Mouse (Mus musculus) left cerebral cortex, postnatal 4 days (tissue): ENCODE results near the gene Pdss2. TPM values are rescaled to one million over a fixed set of nuclear protein-coding genes. Genes with fewer than 3 reads are reported as not detected.
A peak's percentile ranks its signal among the peaks of the same experiment; 100 is the strongest.

Source experiments
- DNase-seq: peaks from one replicate; pipeline ENCODE4 v3.0.0-alpha.2; 2022
- intact Hi-C: fragments of 180-260 bp; cut with DNase I; formaldehyde crosslinking; loops from one replicate; pipeline ENCODE4 v1.15.1; 2025
- total RNA-seq, 2 experiments: library from RNA; stranded (reverse); gene quantifications; 2 replicates each; pipeline ENCODE4 v1.2.3; 2021

The Pdss2 gene
- 10 to 100 TPM; 19.5 to 21.5 TPM for total RNA-seq

DNA sequence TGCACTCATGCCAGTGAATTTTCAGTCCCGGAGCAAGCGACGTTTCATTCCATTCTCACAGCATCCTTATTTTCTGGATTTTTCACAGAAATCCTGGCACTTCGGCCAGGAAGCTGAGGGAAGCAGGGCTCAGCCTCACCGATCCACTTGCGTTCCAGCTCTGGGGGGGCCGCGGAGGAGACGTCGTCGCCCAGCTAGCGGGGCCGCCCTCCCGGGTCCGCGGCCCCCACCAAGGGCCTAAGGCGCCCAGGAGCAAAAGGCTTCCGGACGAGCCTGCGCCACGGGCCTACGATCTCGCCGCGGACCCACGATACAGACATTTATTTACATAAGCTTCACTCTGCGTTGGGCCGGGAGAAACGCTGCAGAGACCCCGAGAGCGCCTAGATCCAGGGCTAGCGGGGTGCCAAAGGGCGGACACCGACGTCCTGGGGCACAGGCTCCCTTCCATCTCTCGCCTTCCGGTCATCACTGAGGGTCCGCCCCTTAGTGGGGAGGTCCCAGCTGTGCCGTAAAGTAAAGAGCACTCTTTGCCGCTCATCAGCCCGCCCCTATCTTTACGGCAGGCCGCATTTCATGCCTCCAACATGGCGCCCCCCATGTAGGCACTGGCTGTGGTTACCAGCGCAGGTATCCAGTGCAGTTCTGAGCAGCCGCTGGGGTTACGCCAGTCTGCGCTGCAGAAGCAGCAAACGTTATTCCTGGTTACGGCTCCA is at the start of gene Pdss2:
Gene Pdss2 (plus strand): TSS at position 577 of the 716 bp plus-strand sequence.
- intact Hi-C loops, result loop anchor here (10.0 kb wide), 1 partner anchor 234 kb away; no protein-coding TSS in a partner anchor
- DNase-seq, result peak; percentile 94

- no peak for DNase-seq
- intact Hi-C loops, result loop anchor here (5.0 to 10.0 kb wide), 3 partner anchors 147 to 305 kb away; partner anchors contain the start of gene Bend3
Observed at GRCm38 (mm10) chr10:43172066-43172465, 49.2 kb upstream of the Pdss2 start.

GRCm38 (mm10) chr10:43172554-43172953 is 48.7 kb upstream of the Pdss2 start:
- no peak for DNase-seq
- intact Hi-C loops, result loop anchor here (5.0 to 10.0 kb wide), 3 partner anchors 148 to 305 kb away; partner anchors contain the start of gene Bend3

- intact Hi-C loops, result loop anchor here (5.0 to 10.0 kb wide), 3 partner anchors 148 to 304 kb away; partner anchors contain the start of gene Bend3
Observed at GRCm38 (mm10) chr10:43173141-43173827, 48.0 kb upstream of the Pdss2 start.

GRCm38 (mm10) chr10:43173828-43174325 is 47.4 kb upstream of the Pdss2 start:
- DNase-seq, result peak; percentile 56
- intact Hi-C loops, result loop anchor here (5.0 to 10.0 kb wide), 3 partner anchors 149 to 303 kb away; partner anchors contain the start of gene Bend3

More at GRCm38 (mm10) chr10:43173141-43173827, 48.0 kb upstream of the Pdss2 start:
- peak; percentile 72 for DNase-seq

DNA sequence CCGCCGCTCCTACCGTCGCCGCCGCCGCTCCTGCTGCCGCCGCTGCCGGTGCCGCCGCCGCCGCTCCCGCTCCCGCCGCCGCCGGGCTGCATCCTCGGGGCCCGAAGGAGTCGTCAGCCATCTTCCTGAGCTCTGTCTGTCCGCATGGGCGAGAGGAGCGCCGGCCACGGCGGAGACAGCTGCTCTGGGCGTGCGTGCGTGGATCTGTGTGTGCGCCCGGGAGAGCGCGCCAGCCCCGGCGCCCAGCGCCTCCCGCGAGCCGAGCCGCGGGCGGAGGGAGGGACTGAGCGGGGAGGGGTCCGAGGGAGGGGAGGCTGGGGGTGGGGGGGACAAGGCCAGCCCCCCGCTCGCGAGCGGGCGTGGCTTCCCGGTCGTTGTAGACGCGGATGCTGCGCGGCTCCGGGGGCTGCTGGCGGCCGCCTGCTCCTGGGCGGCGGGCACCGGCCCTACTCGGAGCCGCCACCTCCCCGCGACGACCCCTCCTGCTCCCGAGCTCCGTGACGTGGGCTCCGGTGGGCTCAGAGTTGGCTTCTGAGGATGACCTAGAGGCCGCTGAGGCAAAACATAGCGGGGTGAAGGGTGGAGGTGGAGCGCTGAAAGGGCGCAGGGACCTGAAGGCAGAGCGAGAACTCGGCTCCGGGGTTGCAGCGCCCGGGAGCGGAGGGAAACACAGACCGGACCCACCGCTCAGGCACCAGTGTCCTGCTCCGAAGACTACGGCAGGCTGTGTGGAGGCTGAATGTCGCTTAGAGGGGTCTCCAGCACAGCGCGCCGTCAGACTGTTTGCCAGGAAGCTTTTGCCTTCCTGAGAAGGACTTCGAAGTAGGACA is 46.7 kb upstream of the Pdss2 start, which contains the start of the genes Sobp and 9030612E09Rik:
Gene Sobp (minus strand): TSS at position 205 of the 830 bp plus-strand sequence.
Gene 9030612E09Rik (plus strand): TSS at position 379 of the 830 bp plus-strand sequence.
- peak; percentile 83 for DNase-seq
- intact Hi-C loops, result loop anchor here (5.0 to 10.0 kb wide), 3 partner anchors 150 to 303 kb away; partner anchors contain the start of gene Bend3

- DNase-seq, result peak; percentile 36
- intact Hi-C loops, result loop anchor here (10.0 kb wide), 2 partner anchors 150 to 210 kb away; no protein-coding TSS in a partner anchor
Observed at GRCm38 (mm10) chr10:43175156-43175601, 46.1 kb upstream of the Pdss2 start.

- intact Hi-C loops, result no loop called here
- DNase-seq, result peak; percentile 74
Observed at GRCm38 (mm10) chr10:43180313-43180912, 40.9 kb upstream of the Pdss2 start.

DNA sequence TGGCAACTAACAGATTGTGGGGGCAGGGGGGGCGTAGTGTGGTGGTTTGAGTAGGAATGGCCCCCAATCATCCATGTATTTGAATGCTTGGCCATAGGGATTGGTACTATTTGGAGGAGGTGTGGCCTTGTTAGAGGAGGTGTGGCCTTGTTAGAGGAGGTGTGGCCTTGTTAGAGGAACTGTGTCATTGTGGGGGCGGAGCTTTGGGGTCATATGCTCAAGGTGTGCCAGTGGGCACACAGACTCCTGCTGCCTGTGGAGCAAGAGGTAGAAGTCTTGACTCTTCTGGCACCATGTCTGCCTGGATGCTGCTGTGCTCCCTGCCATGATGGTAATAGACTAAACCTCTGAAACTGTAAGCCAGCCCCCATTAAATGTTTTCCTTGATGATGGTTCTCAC is 21.1 kb upstream of the Pdss2 start:
- no peak for DNase-seq
- intact Hi-C loops, result no loop called here

- intact Hi-C loops, result no loop called here
- no peak for DNase-seq
Observed at GRCm38 (mm10) chr10:43203865-43204264, 17.4 kb upstream of the Pdss2 start.

DNA sequence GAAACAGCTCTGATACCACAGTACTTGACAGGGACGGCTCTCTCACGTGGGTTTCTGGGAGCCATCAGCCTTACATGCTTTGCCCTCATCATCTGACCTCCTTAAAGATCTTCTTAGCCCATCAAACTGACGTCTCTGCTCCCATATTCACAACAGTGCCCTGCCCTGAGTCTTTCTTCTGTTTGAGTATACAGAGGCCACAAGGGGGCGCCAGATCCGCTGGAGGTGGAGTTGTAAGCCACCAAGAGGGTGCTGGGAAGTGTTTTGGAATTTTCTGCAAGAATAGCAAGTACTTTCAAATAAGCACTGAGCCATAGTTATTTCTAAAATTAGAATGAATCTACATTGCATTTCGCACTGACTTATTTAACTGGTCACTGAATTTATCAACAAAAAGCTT is 9.4 kb upstream of the Pdss2 start:
- DNase-seq, result peak; percentile 28
- intact Hi-C loops, result no loop called here

DNA sequence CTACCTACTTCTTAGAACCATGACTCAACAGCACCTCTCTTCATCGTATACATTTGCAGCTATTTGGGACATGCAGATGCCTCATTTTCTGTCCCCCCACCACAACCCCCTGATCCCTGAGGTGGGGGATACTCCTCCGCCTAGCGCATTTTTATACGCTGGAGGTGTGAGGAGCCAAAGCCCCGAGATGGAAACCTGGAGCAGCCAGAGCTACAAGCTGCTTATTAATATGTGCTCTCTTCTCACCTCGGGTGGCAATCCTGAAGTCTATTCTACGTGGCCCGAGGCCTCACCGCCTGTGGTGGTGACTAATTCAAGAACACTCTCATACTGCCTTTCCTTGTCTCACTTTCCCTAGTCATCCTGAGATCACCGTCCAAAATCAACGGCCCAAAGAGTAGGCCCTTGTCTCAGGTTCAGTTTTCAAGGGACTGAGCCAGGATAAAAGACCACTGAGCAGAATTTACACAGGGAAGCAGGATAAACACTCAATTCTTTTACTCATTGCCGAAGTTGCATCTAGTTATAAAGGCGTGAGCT is 3.9 kb upstream of the Pdss2 start:
- intact Hi-C loops, result no loop called here
- DNase-seq, result no peak

DNA sequence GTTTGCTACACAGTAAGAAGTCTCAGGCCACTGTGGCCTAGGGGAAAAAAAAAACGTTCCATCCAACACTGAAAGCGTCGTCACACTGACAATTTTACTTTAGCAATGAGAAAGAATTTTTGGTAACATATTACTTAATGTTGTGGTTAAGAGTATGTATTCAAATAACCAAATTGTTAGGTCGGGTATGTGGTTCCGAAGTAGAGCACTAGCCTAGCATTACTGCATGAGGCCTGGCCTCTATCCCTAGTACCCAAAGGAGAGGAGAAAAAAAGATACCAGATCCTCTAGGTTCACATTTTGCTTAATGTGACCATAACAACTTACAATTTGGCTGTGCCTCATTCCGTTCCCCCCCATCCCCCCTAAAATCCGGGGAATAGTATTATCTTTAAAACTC is 807 bp upstream of the Pdss2 start:
- intact Hi-C loops, result loop anchor here (10.0 kb wide), 1 partner anchor 234 kb away; no protein-coding TSS in a partner anchor
- no peak for DNase-seq

DNA sequence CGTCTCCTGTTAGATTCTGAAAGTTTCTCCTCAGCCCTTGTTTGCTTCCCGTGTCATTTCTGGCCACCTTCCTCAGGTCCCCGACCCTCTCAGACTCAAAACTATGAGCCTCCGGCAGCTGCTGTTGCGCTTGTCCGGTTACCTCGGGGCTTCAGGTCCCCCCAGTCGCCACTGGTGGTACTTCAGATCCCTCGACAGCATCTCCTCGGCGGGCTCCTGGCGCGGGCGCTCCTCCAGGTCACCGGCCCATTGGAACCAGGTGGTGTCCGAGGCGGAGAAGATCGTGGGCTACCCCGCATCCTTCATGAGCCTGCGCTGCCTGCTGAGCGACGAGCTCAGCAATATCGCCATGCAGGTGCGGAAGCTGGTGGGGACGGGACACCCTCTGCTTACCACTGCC is 373 bp downstream of the Pdss2 start:
- DNase-seq, result peak; percentile 17
- intact Hi-C loops, result loop anchor here (10.0 kb wide), 1 partner anchor 233 kb away; no protein-coding TSS in a partner anchor

- intact Hi-C loops, result loop anchor here (10.0 kb wide), 1 partner anchor 231 kb away; no protein-coding TSS in a partner anchor
- DNase-seq, result no peak
Observed at GRCm38 (mm10) chr10:43223391-43223790, 2.1 kb downstream of the Pdss2 start.

DNA sequence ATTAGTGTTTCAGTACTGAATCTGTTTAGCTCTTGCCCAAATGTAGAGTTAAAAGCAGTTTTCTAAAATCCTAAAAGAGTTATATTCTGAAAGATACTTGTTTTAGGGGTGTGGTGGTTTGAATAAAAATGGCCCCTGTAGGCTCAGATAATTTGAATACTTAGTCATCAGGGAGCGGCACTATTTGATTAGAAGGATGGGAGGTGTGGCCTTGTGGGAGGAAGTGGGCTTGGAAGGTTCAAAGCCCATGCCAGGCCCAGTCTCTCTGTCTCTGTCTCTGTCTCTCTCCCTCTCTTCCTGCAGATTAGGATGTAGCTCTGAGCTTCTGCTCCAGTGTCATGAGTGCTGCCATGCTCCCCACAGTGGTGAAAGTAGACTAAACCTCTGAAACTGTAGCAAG is 5.1 kb downstream of the Pdss2 start:
- no peak for DNase-seq
- intact Hi-C loops, result loop anchor here (10.0 kb wide), 1 partner anchor 228 kb away; no protein-coding TSS in a partner anchor

DNA sequence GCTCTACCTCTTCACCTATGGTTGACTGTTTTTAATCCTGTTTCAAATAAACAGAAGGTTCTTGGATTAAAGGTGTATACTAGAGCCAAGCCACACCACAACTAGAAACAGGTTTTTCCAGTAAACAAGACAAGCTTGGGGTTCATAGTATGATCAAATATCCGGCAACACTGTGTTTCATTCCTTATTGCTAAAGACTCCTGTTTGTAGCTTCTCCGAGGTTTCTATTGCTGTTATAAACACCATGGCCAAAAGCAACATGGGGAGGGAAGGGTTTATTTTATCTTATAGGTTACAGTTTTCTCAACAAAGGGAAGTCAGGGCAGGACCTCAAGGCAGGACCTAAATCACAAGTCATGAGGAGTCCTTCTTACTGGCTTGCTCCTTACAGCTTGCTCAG is 8.0 kb downstream of the Pdss2 start:
- intact Hi-C loops, result loop anchor here (10.0 kb wide), 1 partner anchor 226 kb away; no protein-coding TSS in a partner anchor
- DNase-seq, result no peak

DNA sequence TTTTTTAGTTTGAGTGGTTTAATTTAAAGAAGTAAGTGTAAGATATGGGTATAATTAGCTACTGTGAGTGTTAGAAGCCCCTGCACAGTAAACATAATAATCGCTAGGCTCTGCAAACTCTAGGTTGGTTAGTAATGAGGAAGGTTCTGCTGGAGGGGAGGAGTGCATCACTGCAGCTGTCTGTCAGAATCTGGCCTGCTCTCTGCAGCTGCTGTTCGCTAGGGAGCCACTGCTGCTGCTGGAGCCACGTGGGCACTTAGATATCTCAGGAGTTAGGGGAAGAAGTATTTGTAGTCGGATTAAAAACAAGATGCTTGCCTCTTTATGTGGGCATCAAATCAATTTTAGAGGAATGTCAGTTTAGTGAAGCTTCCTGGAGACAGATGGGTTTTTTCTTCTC is 13.2 kb downstream of the Pdss2 start:
- intact Hi-C loops, result no loop called here
- no peak for DNase-seq

GRCm38 (mm10) chr10:43235011-43235410 is 13.7 kb downstream of the Pdss2 start:
- no peak for DNase-seq
- intact Hi-C loops, result no loop called here
